Mouse (Mus musculus) frontal cortex, postnatal 14 days (tissue): ENCODE measurements around the gene Pex11g.

Experiments
- DNase-seq, 2 experiments: peaks; one replicate each; pipeline ENCODE4 v3.0.0; 2022; ENCODE audit warnings: low spot score in 2 of 2

Pex11g gene

DNA sequence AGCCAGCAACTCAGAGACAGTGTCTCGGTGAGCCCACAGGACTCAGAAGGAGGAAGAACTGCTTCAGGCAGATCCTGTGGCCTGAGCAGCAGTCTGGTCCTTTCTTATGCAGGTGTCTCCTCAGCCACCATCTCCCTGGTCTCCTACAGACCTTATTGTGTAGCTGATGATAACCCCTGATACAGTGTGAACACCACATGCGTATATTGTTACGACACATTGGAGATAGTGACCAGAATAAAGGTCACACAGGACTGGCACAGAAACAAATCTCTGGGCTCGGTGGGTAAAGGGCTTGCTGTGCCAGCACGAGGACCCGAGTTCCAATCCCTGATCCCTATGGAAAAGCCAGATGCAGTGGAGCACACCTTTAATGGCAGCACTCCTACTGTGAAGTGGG, 51.8 kb downstream of the Pex11g start:
- DNase-seq: no peak

DNA sequence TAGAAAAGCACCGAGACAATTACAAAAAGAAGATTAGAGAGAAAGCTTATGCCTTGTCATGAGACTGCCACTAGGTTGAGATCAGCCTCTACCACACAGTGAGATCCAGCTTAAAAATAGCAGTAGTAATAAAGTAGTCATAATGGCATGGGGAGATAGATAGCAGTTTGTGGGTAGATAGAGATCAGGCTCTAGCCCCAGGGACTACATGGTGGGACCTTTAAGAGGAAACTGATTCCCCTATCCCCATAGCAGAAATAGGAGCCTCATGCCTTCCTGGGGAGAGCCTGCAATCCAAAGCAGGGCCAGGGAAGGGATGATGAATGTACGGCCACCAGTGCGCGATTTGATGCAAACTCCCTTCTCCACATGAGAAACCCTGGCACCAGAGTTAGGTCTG, 52.2 kb downstream of the Pex11g start:
- DNase-seq: no peak

- no peak for DNase-seq
Measured at GRCm38 (mm10) chr8:3414639-3415190, 52.8 kb downstream of the Pex11g start.

GRCm38 (mm10) chr8:3412816-3413215, 54.7 kb downstream of the Pex11g start:
- no peak for DNase-seq

DNA sequence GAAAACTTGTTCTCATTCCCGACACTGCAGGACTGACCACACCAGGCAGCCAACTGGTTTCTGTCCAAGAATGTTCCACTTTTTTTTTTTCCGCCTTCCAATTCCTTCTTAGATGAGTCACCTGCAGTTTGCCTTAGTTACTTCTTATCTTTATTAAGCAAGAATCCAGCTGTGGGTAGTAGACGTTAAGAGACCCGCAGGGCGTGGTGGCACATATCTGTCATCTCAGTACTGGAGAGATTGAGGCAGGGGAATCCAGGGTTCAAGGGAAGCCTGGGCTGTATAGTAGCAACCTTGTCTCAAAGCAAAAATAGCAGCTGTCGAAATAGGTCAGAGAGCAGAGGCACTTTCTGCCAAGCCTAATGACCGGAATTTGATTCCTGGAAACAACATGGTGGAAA, 55.6 kb downstream of the Pex11g start:
- no peak for DNase-seq

GRCm38 (mm10) chr8:3411085-3411484, 56.4 kb downstream of the Pex11g start:
- no peak for DNase-seq

DNA sequence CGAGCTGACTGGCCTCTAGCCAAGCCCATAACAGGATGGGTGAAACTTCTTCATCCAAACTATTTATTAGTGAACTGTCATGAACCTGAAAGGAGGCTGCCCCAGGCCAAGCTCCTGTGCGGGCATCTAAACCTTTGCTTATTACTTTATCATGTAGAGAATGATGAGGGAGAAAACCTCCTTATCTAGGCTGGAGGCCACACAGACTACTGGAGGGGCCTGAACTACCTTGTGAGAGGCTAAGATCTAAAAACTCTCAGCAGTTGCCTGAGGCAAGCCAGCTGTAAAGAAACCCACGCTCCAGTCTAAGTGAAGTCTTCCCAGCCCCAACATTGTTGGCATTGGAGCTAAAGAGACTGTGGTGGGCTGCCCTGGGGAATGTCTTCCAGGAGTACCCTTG, 60.1 kb downstream of the Pex11g start:
- no peak for DNase-seq
